Mouse (Mus musculus) midbrain, embryonic 10.5 days (tissue): ENCODE data around the gene Mgst3. TPM values are rescaled to one million over a fixed set of nuclear protein-coding genes. Genes with fewer than 3 reads are reported as not detected.
"Not testable (repeated sequence)": the region's sequence is repeated elsewhere in the genome, so short reads cannot be mapped to it uniquely, and the experiment has no call there.

Source experiments
- DNase-seq: peaks from one replicate; pipeline ENCODE4 v3.0.0-alpha.2; 2017; ENCODE audit warnings: low spot score
- H3K27ac ChIP-seq: fragments of 300-500 bp; sonication (generic); replicated peaks from 2 replicates; pipeline ENCODE4 v1.5.1; 2016; ENCODE audit warnings: mild to moderate bottlenecking
- H3K27me3 ChIP-seq: fragments of 300-500 bp; sonication (generic); 2 replicates; pipeline ENCODE4 v1.6.1; 2016; ENCODE audit warnings: low read depth, mild to moderate bottlenecking; ENCODE audit not compliant: poor library complexity, severe bottlenecking
- H3K36me3 ChIP-seq: fragments of 300-500 bp; sonication (generic); 2 replicates; pipeline ENCODE4 v1.6.1; 2016; ENCODE audit warnings: mild to moderate bottlenecking, moderate library complexity
- H3K4me1 ChIP-seq: fragments of 300-500 bp; sonication (generic); 2 replicates; pipeline ENCODE4 v1.6.1; 2016
- H3K4me3 ChIP-seq: fragments of 300-500 bp; sonication (generic); 2 replicates; pipeline ENCODE4 v1.5.1; 2016; ENCODE audit warnings: mild to moderate bottlenecking, moderate library complexity
- H3K9me3 ChIP-seq: fragments of 300-500 bp; sonication (generic); replicated peaks from 2 replicates; pipeline ENCODE4 v1.6.1; 2016; ENCODE audit warnings: mild to moderate bottlenecking
- WGBS: fragments of 180-500 bp; shearing (Covaris S2); methylation state at CpG from one replicate; pipeline ENCODE4 v1.1.7; 2016; 5-methylcytosine and 5-hydroxymethylcytosine counted together
- polyA plus RNA-seq: library from polyadenylated mRNA; unstranded; fragments of >200 nt; fragmentation: Nextera tagmentation; extraction: Ambion mirVana; gene quantifications from 2 replicates; pipeline ENCODE4 v1.2.1, GENCODE M21; 2016

Gene Mgst3
- polyA plus RNA-seq, 1 experiment from 2014 or later = 66.2 TPM

DNA sequence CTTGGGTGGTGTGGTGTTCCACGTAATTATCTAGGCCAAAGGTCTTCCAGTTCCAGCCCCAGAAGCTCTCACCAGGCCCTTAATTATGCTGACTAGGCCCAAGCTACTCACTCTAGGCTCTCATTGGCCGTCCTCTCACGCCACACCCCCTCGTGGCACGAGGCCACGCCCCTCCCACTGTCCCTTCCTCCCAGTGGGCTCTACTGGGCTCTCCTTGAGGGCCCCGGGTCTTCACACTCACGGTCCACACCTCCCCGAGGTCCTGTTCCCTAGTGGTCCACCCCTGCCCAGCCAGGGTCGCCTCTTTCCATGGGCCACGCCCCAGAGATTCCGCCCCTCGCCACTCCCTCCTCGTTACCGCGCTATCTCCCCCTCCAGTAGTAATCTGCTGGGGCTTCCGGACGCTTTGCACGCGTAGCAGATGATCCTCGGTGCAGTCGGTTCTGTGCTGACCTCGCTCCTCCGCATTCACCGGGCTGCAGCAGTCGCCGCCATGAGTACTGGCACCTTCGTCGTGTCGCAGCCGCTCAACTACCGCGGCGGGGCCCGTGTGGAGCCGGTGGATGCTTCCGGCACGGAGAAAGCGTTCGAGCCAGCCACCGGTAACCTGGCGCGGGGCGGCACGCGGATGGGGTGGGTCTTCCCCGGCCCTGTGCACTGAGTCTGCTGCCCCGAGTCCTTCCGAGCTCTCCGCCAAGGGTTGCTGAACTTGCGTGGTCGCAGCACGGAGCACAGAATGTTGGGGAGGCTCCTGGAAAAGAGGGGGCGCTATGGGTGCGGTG, 43.6 kb downstream of the Mgst3 start, which contains the start of gene Aldh9a1:
Gene Aldh9a1 (plus strand): TSS at position 177 of the 782 bp plus-strand sequence.
- Histone ChIP-seq H3K36me3 (peaks cover 13% of the 10 kb centered on the region), H3K27ac (peak within 1 kb of the TSS; percentile 84), H3K4me1 (peaks cover 18% of the 10 kb centered on the region), H3K27me3 (no peaks in the 10 kb centered on the region), H3K4me3 (peak within 1 kb of the TSS; percentile 64), H3K9me3 (no peaks in the 10 kb centered on the region)
- peak; percentile 92 for DNase-seq
- under 1% methylated on average over 55 of the region's 55 CpGs for WGBS

DNA sequence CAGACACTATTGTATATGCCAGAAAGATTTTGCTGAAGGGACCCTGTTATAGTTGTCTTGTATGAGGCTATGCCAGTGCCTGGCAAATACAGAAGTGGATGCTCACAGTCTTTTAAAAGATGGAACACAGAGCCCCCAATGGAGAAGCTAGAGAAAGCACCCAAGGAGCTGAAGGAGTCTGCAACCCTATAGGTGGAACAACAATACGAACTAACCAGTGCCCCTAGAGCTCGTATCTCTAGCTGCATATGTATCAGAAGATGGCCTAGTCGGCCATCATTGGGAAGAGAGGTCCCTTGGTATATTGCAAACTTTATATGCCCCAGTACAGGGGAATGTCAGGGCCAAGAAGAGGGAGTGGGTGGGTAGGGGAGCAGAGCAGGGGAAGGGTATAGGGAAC, 44.4 kb downstream of the Mgst3 start:
- not testable (repeated sequence) for H3K9me3 ChIP-seq, H3K27me3 ChIP-seq, H3K36me3 ChIP-seq, H3K4me3 ChIP-seq, H3K27ac ChIP-seq, DNase-seq
- peaks cover 18% of the 10 kb centered on the region for H3K4me1 ChIP-seq
- WGBS = 64% methylated on average over 3 of the region's 3 CpGs

DNA sequence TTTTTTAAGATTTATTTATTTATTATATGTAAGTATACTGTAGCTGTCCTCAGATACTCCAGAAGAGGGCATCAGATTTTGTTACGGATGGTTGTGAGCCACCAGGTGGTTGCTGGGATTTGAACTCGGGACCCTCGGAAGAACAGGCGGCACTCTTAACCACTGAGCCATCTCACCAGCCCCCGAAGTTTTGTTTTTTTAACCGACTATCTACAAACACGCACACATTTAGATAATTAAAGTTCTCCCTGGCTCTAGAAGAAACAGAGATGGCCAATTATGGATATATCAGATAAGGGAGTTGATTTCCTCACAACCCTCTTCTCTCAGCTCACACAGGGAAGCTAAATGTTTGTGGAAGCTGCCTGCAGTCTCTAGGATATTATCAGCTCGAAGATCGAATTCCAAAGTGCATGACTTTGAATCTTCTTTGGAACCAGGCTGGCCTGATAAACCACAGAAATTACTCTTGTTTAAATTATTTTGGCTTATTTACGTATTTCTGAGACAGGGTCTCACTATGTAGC, 47.6 kb downstream of the Mgst3 start:
- not testable (repeated sequence) for H3K27me3 ChIP-seq, H3K36me3 ChIP-seq, H3K4me3 ChIP-seq, H3K27ac ChIP-seq, DNase-seq, H3K9me3 ChIP-seq
- WGBS = 91% methylated on average over 10 of the region's 10 CpGs
- peaks cover 16% of the 10 kb centered on the region for H3K4me1 ChIP-seq

DNA sequence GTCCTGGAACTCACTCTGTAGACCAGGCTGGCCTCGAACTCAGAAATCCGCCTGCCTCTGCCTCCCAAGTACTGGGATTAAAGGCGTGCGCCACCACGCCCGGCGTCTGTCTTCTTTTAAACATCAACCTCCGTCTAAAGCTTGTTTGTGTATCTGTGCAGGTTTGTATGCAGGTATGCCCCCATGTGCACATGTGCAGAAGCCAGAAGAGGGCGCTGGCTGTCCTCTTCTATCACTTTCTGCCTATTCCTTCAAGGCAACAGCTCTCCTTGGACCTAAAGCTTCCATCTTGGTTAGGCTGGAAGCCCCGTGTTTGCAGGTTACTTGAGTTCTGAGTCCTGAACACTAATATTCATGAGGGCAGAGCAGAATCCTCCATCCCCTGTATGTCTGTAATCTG, 50.8 kb downstream of the Mgst3 start:
- Histone ChIP-seq H3K9me3 (no peaks in the 10 kb centered on the region), H3K27ac (no peak overlapping the region), H3K36me3 (no peaks in the 10 kb centered on the region), H3K27me3 (peaks cover 26% of the 10 kb centered on the region), H3K4me3 (no peak overlapping the region), H3K4me1 (peaks cover 8% of the 10 kb centered on the region)
- no peak for DNase-seq
- WGBS = 92% methylated on average over 10 of the region's 10 CpGs

DNA sequence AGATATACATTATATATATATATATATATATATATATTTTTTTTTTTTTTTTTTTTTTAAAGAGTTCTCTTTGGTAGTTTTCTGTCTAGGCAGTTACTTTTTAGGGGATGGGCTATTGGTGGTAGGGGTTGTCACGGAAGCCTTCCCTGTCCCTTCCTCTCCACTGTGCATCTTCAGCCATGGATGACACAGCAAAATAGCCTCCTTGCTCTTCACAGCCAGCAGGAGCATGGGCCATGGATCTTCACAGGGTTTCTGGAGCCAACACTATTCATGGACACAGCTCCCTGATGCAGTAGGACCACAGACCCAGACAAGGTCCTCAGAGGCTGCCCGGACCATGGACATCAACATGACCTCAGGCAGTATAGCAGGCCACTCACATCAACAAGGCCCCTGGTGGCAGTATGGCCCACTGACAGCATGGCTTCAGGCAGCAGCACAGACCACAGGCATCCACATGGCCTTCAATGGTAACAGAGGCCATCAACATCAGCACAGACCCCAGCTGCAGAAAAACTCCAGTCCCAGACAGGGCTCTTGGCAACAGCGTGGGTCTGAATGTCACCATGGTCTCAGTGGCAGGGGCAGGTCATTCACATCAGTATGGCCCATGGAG, 52.6 kb downstream of the Mgst3 start:
- Histone ChIP-seq H3K4me1 (peaks cover 8% of the 10 kb centered on the region), H3K36me3 (no peaks in the 10 kb centered on the region), H3K27ac (no peak overlapping the region), H3K9me3 (no peaks in the 10 kb centered on the region), H3K27me3 (peaks cover 26% of the 10 kb centered on the region), H3K4me3 (no peak overlapping the region)
- no peak for DNase-seq
- 87% methylated on average over 3 of the region's 3 CpGs for WGBS

DNA sequence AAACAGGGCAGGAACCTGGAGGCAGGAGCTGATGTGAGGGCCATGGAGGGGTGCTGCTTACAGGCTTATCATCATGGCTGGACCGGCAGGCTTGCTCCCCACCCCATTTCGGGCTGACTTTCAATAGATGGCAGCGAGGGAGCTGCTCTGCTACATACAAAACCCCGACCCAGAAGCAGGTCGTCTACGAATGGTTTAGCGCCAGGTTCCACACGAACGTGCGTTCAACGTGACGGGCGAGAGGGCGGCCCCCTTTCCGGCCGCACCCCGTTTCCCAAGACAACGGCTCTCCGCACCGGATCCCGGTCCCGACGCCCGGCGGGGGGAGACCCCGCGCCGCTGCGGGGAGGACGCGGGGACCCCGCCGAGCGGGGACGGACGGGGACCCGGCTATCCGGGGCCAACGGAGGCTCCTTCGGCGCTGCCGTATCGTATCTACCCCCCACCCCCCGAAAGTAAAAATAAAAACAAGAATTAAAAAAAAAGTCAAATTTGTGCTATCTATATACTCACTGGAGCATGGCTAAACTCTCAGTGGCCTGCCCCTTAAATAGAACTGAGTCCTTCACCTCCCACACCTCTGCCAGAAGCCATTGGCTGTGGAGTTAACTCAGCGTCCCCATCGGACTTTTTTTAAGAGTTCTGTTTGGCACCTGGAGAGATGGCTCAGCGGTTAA, 53.4 kb downstream of the Mgst3 start:
- DNase-seq = peak; percentile 39
- H3K27ac ChIP-seq = peak overlapping the region; percentile 71
- H3K4me3 ChIP-seq = peak overlapping the region; percentile 57
- peaks cover 26% of the 10 kb centered on the region for H3K27me3 ChIP-seq
- H3K36me3 ChIP-seq = no peaks in the 10 kb centered on the region
- no peaks in the 10 kb centered on the region for H3K9me3 ChIP-seq
- peaks cover 8% of the 10 kb centered on the region for H3K4me1 ChIP-seq
- WGBS = 2% methylated on average over 47 of the region's 47 CpGs

DNA sequence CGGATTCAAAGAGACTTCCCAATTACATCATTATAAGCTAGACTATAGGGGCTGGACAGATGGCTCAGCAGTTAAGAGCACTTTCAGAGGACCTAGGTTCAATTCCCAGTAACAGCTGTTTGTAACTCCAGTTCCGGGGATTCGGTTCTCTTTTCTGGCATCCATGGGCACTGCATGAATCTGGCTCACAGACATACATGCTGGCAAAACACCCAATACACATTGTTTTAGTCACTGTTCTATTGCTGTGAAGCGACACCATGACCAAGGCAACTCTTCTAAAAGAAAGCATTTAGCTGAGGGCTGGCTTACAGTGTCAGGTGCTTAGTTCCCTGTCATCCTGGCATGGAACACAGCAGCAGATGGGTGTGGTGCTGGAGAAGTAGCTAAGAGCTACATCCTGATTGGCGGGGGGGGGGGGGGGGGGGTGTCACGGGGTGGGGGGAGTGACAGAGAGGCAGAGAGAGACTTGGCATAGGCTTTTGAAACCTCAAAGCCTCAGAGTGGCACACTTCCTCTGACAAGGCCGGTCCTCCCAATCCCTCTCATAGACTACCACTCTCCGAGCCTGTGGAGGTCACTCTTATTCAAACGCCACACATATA, 54.4 kb downstream of the Mgst3 start:
- no peak for DNase-seq
- Histone ChIP-seq H3K27ac (no peak overlapping the region), H3K4me1 (peaks cover 8% of the 10 kb centered on the region), H3K9me3 (no peaks in the 10 kb centered on the region), H3K36me3 (no peaks in the 10 kb centered on the region), H3K4me3 (no peak overlapping the region), H3K27me3 (peaks cover 26% of the 10 kb centered on the region)
- WGBS = 73% methylated on average over 9 of the region's 9 CpGs

DNA sequence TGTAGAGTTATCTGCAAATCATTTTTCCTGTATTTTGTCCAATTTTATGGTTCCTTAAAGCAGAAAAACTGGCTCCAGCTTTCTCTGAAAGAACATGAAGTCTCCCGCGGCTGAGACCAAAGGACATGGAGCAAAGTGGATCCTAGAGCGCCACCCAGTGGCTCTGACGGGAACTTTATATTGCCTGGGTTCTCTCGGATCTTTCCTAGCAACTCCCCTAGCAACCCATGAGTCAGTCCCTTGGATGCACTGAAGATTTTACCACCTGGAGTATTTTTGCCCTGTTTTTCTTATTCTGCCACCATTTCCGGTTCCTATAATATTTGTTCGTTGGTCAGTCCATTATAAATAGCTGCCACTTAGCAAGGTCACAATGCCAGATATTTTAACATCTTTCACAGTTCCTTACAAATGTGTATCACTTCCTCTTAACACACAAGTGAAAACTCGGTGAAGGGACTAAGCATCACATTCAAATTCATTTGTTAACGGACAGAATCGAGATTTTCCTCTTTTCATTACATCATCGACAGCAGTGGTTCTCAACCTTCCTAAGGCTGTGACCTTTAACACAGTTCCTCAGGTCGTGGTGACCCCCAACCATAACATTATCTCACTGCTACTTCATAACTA, 56.1 kb downstream of the Mgst3 start:
- WGBS = 23% methylated on average over 12 of the region's 12 CpGs
- peak; percentile 84 for DNase-seq
- peaks cover 26% of the 10 kb centered on the region for H3K27me3 ChIP-seq
- no peak overlapping the region for H3K27ac ChIP-seq
- no peaks in the 10 kb centered on the region for H3K9me3 ChIP-seq
- H3K4me1 ChIP-seq = peaks cover 8% of the 10 kb centered on the region
- H3K4me3 ChIP-seq = no peak overlapping the region
- H3K36me3 ChIP-seq = peaks cover 11% of the 10 kb centered on the region

DNA sequence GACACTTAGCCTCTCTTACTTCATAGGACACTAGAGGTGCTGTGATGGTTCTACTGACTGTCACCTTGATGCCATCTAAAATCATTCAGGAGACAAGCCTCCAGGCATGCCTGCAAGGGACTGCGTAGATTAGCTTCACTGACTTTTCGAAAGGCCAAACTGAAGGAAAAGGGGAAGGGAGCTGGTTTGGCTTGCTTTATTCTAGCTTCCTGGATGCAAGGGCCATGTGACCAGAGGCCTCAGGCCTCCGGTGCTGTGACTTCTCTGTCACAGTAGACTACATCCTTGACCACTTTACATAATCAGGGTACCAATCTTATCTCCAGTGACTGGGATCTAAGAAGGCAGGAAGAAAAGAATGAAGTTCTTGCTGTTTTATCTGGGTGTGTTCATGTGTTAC, 57.2 kb downstream of the Mgst3 start:
- DNase-seq = no peak
- no peak overlapping the region for H3K4me3 ChIP-seq
- peaks cover 23% of the 10 kb centered on the region for H3K36me3 ChIP-seq
- peaks cover 8% of the 10 kb centered on the region for H3K4me1 ChIP-seq
- no peaks in the 10 kb centered on the region for H3K9me3 ChIP-seq
- 93% methylated on average over 3 of the region's 3 CpGs for WGBS
- peaks cover 22% of the 10 kb centered on the region for H3K27me3 ChIP-seq
- no peak overlapping the region for H3K27ac ChIP-seq

DNA sequence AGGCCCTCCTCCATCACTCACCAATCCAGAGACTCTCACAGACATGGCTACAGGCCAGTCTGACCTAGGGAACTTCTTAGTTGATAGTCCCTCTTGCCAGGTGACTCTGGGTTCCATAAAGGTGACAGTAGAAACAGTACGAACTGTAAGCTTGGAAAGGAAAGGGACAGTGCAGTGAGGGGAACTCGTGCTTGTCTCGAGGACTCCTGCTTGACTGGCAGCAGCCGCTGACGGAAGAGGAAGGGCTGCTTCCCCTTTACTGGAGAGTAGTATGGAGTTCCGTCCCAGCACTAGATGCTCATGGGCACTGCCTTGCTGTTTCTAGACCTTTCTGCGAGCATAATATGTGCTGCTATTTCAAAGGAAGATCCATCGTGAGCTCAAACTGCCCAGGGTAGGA, 62.5 kb downstream of the Mgst3 start:
- Histone ChIP-seq H3K27me3 (no peaks in the 10 kb centered on the region), H3K36me3 (peaks cover 71% of the 10 kb centered on the region), H3K27ac (no peak overlapping the region), H3K4me1 (no peaks in the 10 kb centered on the region), H3K9me3 (no peaks in the 10 kb centered on the region), H3K4me3 (no peak overlapping the region)
- 94% methylated on average over 8 of the region's 8 CpGs for WGBS
- DNase-seq = no peak

DNA sequence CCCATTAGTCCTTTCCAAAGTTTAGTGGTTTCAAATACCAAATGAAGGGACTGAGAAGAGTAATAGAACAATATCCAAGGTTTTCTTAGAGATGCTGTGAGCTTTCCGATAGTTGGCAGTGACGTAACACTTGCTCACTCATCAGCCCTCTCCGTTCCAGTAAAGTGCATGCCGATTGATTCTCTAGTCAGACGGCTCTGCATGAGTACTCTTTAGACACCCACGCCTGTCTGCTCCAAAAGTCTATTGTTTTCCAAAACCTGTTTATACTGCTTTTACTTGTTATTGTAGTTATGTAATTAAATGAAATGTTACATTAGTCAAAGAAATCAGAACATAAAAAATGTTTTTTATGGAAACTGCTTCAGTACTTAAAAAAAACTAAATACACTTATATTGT, 64.9 kb downstream of the Mgst3 start:
- no peak for DNase-seq
- no peak overlapping the region for H3K27ac ChIP-seq
- peaks cover 92% of the 10 kb centered on the region for H3K36me3 ChIP-seq
- no peaks in the 10 kb centered on the region for H3K9me3 ChIP-seq
- WGBS = 92% methylated on average over 6 of the region's 6 CpGs
- no peaks in the 10 kb centered on the region for H3K4me1 ChIP-seq
- no peak overlapping the region for H3K4me3 ChIP-seq
- H3K27me3 ChIP-seq = no peaks in the 10 kb centered on the region
